Comparison of ENCODE assay signal across 9 mouse cellular contexts in genomic region chr9:75719952-75720687, GRCm38 (mm10). TPM values are rescaled to one million over a fixed set of nuclear protein-coding genes. Genes with fewer than 3 reads are reported as not detected.
DNase-seq lines count a peak whose midpoint lies in the region; ATAC-seq lines count a peak whose summit lies in the region.
"Had no signal": no experiment of that assay in that cellular context is flagged by ENCODE, and none has a peak within 500 bp of the region (broad histone marks: within the 10 kb centered on the region; RNA-seq: fewer than 3 reads in every experiment).

No protein-coding gene starts in this region.

- H3K9me3 ChIP-seq in forebrain, embryonic 11.5 days (ENCODE audit: control insufficient read depth, low read length) = no peaks in the 10 kb centered on the region

- no peaks in the 10 kb centered on the region for H3K4me1 ChIP-seq in forebrain, embryonic 11.5 days (replicated peaks; ENCODE audit: control insufficient read depth, insufficient read depth, low read length)

- peak; percentile 92 for ATAC-seq in forebrain, embryonic 11.5 days (replicated peaks; ENCODE audit: low FRiP score)
- ATAC-seq in hematopoietic stem cell, adult 5-6 weeks (replicated peaks in 1 of 2; ENCODE audit: insufficient read depth in 1 of 2, low FRiP score in 2 of 2, low TSS enrichment in 1 of 2, low read depth in 1 of 2, poor library complexity in 2 of 2, severe bottlenecking in 2 of 2) = peak; percentile 69 to 84; a peak in 2 of 4 replicates
- no peak for ATAC-seq in monocyte, adult 5-6 weeks (replicated peaks; ENCODE audit: insufficient number of reproducible peaks, low FRiP score, low TSS enrichment, poor library complexity, severe bottlenecking)

- no peak overlapping the region for H3K4me2 ChIP-seq in forebrain, embryonic 11.5 days (ENCODE audit: low read depth, low read length, severe bottlenecking)

- no peaks in the 10 kb centered on the region for H3K36me3 ChIP-seq in forebrain, embryonic 11.5 days (ENCODE audit: control insufficient read depth, insufficient read depth, low read length)

- H3K27ac ChIP-seq in forebrain, embryonic 11.5 days (ENCODE audit: low read depth, low read length) = no peak overlapping the region

- H3K27me3 ChIP-seq in forebrain, embryonic 11.5 days (ENCODE audit: control insufficient read depth, insufficient read depth, low read length) = no peaks in the 10 kb centered on the region

- DNase-seq in Muller cell, postnatal 12 days (ENCODE audit: inconsistent ontology term) = peak; percentile 18
- peak; percentile 24 for DNase-seq in c-Kit-positive CD71-positive TER-119-negative erythroid progenitor cells, embryonic 14.5 days (ENCODE audit: low read depth)
- peak; percentile 84 for DNase-seq in forebrain, embryonic 11.5 days (ENCODE audit: low spot score)
- DNase-seq in layer of hippocampus, postnatal 10 days (ENCODE audit: low spot score in 2 of 2) = peak; percentile 77
- DNase-seq in lung, postnatal 14 days = peak; percentile 70
- peak; percentile 68 to 77 for DNase-seq in right cerebral cortex, adult 2 months (ENCODE audit: low spot score in 2 of 2)

- no peak overlapping the region for H3K4me3 ChIP-seq in forebrain, embryonic 11.5 days (ENCODE audit: low read depth, low read length)
- H3K4me3 ChIP-seq: myocyte had no signal

- WGBS in forebrain, embryonic 11.5 days = 48% methylated on average over 11 of the region's 11 CpGs

- no peak overlapping the region for H3K9ac ChIP-seq in forebrain, embryonic 11.5 days (ENCODE audit: low read length)

RNA-seq across cellular contexts. Expression of gene Scg3, which starts 36.3 kb away (rescaled TPM):
- polyA plus RNA-seq in forebrain, embryonic 11.5 days (2014; fragmentation: Nextera tagmentation; extraction: Ambion mirVana) = 41.4 and 42.8 TPM in 2 replicates
- total RNA-seq in hematopoietic stem cell, adult 5-6 weeks (2017) = not detected in 2 replicates
- 100 to 1,000 TPM; 290 to 304 TPM for total RNA-seq in layer of hippocampus, postnatal 10 days (2021)
- not detected in 3 replicates for total RNA-seq in monocyte, adult 5-6 weeks (2017)
- polyA plus RNA-seq: myocyte had no signal

RNA-seq across cellular contexts. Expression of gene Bmp5, which starts 55.0 kb away (rescaled TPM):
- 3.9 and 4.9 TPM in 2 replicates for polyA plus RNA-seq in forebrain, embryonic 11.5 days (2014; fragmentation: Nextera tagmentation; extraction: Ambion mirVana)
- total RNA-seq in hematopoietic stem cell, adult 5-6 weeks (2017) = not detected in 2 replicates
- total RNA-seq in layer of hippocampus, postnatal 10 days (2021) = 1 to 10 TPM; 1.7 to 2.0 TPM
- total RNA-seq in monocyte, adult 5-6 weeks (2017) = not detected in 3 replicates
- polyA plus RNA-seq: myocyte had no signal

Comparison
In these comparisons a context has a peak if more than half of its experiments do, and no peak if none do; other contexts are left out.
1. DNase-seq: peak in every context shown above with its lines; median percentile 84 in forebrain, embryonic 11.5 days; 77 in layer of hippocampus, postnatal 10 days; 72 in right cerebral cortex, adult 2 months; 70 in lung, postnatal 14 days; 24 in c-Kit-positive CD71-positive TER-119-negative erythroid progenitor cells, embryonic 14.5 days; 18 in Muller cell, postnatal 12 days.
2. RNA of gene Scg3, which starts 36.3 kb away (total RNA-seq): 290 to 304 TPM in layer of hippocampus, postnatal 10 days; not detected in hematopoietic stem cell, adult 5-6 weeks and not detected in monocyte, adult 5-6 weeks; every median in the first group is over 100 times any median in the second.